Mouse (Mus musculus) right cerebral cortex, postnatal 10 days (tissue): ENCODE results near the gene Ddah1.

Source experiments
- DNase-seq, 2 experiments: peaks; one replicate each; pipeline ENCODE4 v3.0.0; 2021; ENCODE audit warnings: low spot score in 2 of 2

Gene Ddah1

GRCm38 (mm10) chr3:145758561-145759378 lies at the start of gene Ddah1:
Gene Ddah1 (plus strand): TSS chr3:145758675.
- DNase-seq = peak; percentile 83 to 85

DNA sequence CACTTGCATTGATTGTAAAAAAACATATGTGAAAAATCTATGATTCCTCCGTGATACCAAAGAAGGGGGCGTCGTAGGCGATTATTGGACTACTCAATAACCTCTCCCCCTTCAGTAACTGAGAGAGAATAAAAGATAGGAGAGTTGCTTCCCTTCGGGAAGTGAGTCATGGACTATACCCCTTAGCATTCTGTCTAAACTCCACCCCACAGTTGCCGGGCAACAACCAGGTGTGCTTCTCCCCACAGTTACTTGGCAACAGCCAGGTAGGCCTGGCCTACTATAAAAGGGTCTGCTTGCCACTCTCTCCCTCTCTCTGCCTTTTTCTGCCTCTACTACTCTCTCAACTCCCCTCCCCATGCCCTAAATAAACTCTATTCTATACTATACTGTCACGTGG lies 42.6 kb upstream of the Ddah1 start:
- DNase-seq = no peak

- no peak for DNase-seq
Measured at GRCm38 (mm10) chr3:145719660-145720059, 38.8 kb upstream of the Ddah1 start.

DNA sequence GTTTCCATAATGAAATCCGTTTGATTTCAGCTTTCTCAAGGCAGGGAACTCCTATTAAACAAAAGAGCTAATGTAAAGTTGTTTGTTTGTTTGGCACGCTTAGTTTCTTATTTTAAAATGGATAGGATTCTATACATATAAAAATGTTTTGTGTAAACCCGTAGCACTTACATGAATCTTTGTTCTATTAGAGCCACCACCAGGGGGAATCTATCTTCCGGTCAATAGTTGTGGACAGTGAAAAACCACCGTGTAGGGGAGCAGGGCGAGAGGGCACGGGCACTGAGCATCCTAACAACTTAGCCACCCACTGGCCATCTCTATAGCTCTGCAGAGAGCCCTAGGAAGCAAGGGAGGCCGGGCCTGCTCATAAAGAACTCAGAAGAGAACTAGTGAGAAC lies 33.4 kb upstream of the Ddah1 start:
- no peak for DNase-seq

GRCm38 (mm10) chr3:145728336-145728735 lies 30.1 kb upstream of the Ddah1 start:
- no peak for DNase-seq

GRCm38 (mm10) chr3:145729531-145729930 lies 28.9 kb upstream of the Ddah1 start:
- DNase-seq = peak in 1 of 2 experiments; percentile 37

DNA sequence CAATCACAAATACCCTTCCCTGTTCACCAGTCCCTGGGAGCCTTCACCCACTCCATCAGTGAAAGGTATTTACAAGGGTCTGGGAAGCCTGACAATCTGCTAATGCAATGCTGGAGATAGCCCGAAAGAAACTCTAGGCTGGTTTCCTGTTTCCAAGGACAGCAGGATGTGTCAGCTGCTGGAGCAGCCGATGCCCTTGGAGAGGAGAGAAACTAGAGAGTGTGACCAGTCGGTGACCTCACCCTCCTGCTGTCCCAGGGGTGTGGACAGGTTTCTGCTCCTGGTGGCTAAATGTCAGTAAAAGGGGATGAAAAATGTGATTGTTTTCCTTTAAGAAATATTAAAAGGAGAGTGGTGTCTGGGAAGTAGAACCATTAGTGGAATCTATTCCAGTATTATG lies 28.4 kb upstream of the Ddah1 start:
- DNase-seq = no peak

DNA sequence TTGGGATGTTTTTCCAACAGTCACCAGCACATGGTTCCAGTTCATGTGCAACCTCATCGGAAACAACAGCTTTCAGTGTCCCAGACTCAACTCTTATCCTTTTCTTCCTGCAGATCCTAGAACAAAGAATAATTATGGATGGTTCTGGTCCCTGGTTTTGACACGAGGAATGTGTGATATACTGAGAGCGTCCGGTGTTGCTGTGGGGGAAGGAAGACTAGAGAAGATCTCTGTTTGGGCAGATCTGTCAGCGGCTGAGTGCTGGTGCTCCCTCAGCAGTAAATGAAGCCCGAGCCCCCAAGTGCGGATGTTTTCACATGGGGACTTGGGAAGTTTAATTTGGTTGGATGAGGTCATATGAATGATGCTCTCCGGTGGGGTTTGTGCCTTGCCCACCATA lies 23.6 kb upstream of the Ddah1 start:
- no peak for DNase-seq

DNA sequence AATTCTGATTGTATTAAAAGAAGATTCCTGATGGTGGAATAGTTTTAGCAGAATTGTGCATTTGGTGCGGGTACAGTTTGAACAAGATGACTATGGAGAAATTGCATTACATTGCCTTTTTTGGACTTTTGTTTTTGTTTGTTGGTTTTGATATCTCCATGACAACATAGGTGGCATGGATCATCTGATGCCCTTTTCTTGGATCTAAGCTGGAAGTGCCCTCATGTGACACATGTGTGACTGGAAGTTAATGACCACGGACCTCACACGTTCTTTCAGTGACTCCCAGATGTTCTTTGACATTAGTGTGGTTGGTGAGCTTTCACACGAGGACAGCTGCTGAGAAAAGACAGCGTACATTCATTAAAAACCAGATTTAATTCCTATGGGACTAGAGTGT lies 21.9 kb upstream of the Ddah1 start:
- DNase-seq = no peak

- no peak for DNase-seq
Measured at GRCm38 (mm10) chr3:145738662-145739061, 19.8 kb upstream of the Ddah1 start.

DNA sequence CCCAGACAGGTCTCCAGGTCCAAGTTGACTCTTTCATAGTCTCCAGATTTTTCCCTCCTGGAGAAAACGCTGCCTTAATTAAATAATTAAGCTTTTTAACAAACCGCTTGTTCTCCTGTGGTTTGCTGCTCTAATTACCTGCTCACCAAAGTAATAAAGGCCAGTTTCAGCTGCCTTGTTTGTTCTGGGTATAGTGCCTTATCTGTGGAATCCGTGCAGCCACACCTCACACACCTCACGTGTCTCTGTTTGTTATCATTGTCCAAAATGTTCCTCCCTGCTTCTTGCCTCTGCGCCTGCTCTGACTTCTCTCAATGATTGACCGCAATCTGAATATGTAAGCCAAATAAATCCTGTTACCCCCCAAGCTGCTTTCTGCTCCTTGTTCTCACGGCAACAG lies 18.6 kb upstream of the Ddah1 start:
- no peak for DNase-seq

GRCm38 (mm10) chr3:145743050-145743449 lies 15.4 kb upstream of the Ddah1 start:
- peak in 1 of 2 experiments; percentile 27 for DNase-seq

DNA sequence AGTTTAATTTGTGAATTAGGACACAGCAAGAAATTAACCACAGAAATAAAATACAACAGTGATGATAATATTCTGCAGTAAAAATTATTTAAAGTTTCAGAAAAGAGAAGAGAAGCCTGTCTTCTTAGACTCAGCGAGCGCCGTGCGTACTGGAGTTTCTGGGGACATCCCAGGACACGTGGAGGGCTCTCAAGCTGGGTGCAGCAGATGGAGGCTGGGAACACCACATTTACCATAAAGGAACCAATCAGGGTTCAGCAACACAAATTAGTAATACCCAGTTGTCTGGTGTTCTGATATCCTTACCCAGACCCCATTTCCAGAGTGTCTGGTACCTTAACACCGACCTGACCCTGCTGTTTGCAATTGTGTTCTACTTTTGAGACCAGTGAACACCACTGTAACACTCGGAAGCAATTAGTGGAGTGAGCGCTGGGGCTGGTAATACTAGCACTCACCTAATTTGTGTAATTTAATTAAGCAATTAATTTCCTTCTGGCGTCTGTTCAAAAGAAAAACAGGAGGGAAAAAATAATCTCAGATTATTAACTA lies 14.9 kb upstream of the Ddah1 start:
- DNase-seq = no peak

- no peak for DNase-seq
Measured at GRCm38 (mm10) chr3:145748626-145749025, 9.8 kb upstream of the Ddah1 start.

DNA sequence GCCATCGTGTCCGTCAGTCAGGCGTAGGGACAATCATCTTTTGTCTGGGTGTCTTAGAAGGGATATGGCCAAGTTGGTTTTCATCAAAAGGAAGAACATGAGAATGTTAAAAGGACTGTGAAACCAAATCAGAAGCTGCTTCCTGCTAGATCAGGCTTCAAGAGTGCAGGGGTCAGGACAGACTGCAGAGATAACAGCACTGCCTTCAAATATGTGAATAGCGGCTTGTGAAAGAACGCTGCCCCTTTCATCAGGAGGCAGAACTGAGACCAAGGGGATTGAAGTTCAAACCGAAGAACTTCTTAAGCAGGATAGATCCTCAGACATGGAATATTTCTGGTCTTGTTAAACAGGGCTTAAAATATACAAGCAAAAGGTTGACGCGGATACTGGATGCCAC lies 2.0 kb upstream of the Ddah1 start:
- DNase-seq = no peak

DNA sequence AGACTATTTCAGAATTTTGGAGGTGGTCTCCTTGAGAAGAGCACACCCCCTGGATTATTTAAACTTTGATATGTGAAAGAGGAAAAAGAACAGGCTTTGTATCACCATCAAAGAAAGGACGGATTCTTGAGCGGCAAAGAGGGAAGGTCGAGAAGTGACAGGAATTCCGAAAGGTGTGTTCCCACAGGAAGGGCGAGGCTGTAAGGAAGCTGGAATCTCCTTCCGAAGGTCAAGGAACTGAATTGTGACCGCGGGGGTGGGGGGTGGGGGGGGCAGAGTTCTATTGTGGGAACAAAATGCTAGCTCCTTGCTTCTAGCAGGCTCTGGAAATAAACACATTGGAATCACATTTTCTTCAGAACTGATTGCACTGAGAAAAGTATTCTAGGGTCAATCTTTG lies 1.3 kb upstream of the Ddah1 start:
- DNase-seq = no peak

GRCm38 (mm10) chr3:145757844-145758243 lies 631 bp upstream of the Ddah1 start:
- DNase-seq = no peak

- DNase-seq = peak; percentile 33 to 47
Measured at GRCm38 (mm10) chr3:145759379-145760209, 1.1 kb downstream of the Ddah1 start.

- DNase-seq = no peak
Measured at GRCm38 (mm10) chr3:145760547-145760946, 2.1 kb downstream of the Ddah1 start.

DNA sequence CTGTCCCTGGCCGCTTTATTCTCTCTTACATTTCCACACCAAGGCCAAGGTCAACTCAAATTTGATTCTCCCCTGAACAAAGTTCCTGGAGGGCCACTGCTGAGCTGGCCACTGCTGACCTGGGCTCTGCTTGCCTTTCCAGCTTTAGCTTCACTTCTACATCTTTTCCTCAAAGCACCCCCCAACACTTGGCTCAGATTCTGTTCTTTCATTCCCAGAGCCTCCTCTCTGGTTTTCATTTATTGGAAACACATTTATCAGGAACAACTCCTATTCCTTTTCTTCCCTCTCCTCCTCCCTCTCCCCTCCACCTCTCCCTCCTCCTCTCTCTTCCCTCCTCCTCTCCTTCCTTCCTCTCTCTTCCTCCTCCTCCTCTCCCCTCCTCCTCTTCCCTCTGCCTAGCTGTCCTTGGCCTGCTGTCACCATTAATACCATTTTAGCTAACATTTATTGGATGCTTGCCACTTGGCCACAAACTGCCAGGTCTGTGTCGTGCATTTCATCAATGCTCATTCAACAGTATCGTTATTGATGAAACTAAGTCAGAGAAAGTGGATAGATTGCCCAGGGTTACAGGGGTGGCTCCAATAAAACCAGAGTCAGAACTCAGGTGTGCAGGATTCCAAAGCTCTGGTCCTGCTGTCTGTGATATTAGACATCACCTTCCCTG lies 3.2 kb downstream of the Ddah1 start:
- no peak for DNase-seq

DNA sequence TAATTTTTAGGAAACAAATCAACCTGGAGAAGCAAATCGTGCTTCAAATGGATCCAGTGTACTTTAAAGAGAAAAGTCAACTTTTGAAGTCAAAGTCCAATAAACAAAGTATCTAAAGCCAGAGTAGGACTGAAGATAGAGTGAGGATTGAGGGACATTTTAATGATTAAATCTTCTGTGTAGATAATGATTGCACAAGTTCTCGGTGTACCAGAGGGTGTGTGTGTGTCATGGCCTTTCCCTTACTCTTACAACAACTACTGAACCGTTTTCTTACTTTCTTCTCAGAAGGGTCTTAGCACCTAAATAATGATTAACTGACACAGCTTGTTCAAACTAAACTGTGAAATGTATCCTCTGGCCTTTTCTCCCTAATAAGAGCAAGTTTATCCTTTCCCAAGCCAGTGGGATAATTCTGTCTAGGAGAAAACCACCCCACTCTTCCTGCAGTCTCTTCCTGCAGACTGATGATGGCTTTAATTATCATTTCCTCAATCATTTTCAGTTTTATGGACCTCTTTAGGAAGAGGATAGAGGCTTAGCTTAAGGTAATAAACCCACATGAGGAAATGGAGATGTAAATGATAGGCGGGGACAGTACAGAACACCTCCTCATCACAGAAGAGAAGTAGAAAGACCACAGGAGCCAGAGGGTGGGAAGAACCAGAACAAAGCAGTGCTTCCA lies 4.6 kb downstream of the Ddah1 start:
- no peak for DNase-seq

DNA sequence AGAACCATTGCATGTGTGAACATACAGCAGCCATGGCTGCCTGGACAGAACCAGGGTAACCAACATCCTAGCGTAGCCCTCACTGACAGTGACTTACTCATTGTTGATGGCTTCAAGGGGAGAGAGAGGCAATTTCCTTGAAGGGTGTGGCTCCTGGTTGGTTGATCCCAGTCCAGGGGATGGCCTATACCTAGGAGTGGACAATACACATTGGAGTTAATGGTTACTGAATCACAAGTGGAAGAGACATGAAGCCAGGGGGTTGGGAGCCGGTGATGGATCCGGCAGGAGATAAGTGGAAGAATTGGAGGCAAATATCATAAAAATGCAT lies 5.1 kb downstream of the Ddah1 start:
- no peak for DNase-seq
